Mouse (Mus musculus) limb, embryonic 10.5 days (tissue): ENCODE results near the gene Tyw5. TPM values are rescaled to one million over a fixed set of nuclear protein-coding genes. Genes with fewer than 3 reads are reported as not detected.

Experiments
- DNase-seq: peaks from one replicate; pipeline ENCODE4 v3.0.0-alpha.2; 2017; ENCODE audit warnings: low spot score
- H3K27ac ChIP-seq: fragments of 300-500 bp; sonication (generic); 2 replicates; pipeline ENCODE4 v1.5.1; 2016; ENCODE audit warnings: mild to moderate bottlenecking
- H3K27me3 ChIP-seq: fragments of 300-500 bp; sonication (generic); 2 replicates; pipeline ENCODE4 v1.6.1; 2016; ENCODE audit warnings: low read depth, mild to moderate bottlenecking; ENCODE audit not compliant: poor library complexity, severe bottlenecking
- H3K36me3 ChIP-seq: fragments of 300-500 bp; sonication (generic); 2 replicates; pipeline ENCODE4 v1.6.1; 2016; ENCODE audit warnings: mild to moderate bottlenecking, moderate library complexity
- H3K4me1 ChIP-seq: fragments of 300-500 bp; sonication (generic); 2 replicates; pipeline ENCODE4 v1.6.1; 2016
- H3K4me3 ChIP-seq: fragments of 300-500 bp; sonication (generic); 2 replicates; pipeline ENCODE4 v1.5.1; 2016; ENCODE audit warnings: mild to moderate bottlenecking, moderate library complexity
- H3K9me3 ChIP-seq: fragments of 300-500 bp; sonication (generic); replicated peaks from 2 replicates; pipeline ENCODE4 v1.6.1; 2016; ENCODE audit warnings: mild to moderate bottlenecking
- WGBS: fragments of 180-500 bp; shearing (Covaris S2); methylation state at CpG from one replicate; pipeline ENCODE4 v1.1.7; 2016; 5-methylcytosine and 5-hydroxymethylcytosine counted together
- polyA plus RNA-seq: library from polyadenylated mRNA; unstranded; fragments of >200 nt; fragmentation: Nextera tagmentation; extraction: Ambion mirVana; gene quantifications from 2 replicates; pipeline ENCODE4 v1.2.1, GENCODE M21; 2016

Gene Tyw5
- 32.3 and 35.9 TPM in 2 replicates for polyA plus RNA-seq

DNA sequence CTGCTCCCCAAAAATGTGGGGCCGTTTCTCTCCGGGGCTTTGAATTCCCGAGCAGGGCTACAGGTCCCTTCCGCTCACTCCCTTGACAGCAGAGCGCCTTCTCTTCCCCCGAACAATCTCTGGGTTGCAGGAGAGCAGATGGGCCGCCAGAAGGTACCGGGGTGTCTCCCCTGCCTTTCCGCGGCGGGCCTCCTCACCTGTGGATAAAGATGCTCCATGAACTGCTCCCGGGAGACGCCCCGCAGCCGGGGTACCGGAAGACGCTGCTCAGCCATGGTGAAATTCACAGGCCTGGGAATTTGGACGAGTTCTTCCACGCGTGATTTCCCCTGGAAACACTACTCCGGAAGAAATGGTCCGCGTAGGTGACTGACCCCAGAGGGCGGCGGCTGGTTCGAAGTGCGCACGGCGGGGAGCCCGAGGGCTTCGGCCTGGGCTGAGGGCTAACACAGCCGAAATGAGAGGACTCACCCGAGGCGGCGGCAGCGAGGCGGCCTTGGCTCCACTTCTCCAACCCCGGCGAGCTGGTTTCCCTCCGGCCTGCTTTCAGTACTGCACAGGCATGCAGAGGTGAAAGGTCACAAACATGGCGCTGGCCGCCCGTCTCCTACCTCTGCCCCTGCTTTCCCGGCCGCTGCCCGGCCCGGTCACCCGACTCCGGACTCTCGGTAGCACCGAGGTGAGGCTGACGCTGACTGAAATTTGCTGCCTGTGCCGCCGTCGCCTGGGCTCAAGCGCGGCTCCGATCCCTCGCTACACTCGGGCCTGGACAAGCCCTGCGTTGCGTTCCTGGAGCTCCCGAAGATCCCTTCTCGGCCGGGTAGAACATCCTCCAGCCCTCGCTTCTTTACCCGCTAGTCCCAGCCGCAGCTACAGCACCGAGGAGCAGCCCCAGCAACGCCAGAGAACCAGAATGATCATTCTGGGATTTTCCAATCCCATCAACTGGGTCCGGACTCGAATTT is at the start of gene Tyw5, which contains the start of gene Maip1:
Gene Tyw5, minus strand, starts transcription at position 915 of the 965 bp plus-strand sequence.
Gene Maip1, plus strand, starts transcription at position 142 of the 965 bp plus-strand sequence.
- Histone ChIP-seq H3K4me3 (peak within 1 kb of the TSS; percentile 92), H3K9me3 (no peaks in the 10 kb centered on the region), H3K27me3 (no peaks in the 10 kb centered on the region), H3K27ac (peak within 1 kb of the TSS; percentile 98), H3K4me1 (peaks cover 23% of the 10 kb centered on the region), H3K36me3 (peaks cover 27% of the 10 kb centered on the region)
- under 1% methylated on average over 72 of the region's 72 CpGs for WGBS
- peak; percentile 85 for DNase-seq

DNA sequence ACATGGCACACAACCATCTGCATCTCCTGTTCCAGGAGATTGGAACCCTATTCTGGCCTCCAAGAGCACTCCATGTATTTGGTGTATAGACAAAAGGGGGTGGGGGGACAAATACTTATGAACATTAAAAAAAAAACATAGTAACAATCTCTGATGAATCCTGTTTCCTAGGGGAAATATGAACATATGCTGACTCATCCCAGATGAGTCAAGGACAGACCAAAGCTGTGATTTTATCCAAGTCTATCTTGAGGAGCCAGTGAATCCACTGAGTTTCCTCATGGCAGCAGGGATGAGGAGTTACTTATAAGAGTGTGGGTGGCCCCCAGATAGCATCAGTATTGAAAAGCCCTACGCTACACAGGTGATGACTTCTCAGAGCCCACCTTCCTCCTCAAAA is 43.3 kb upstream of the Tyw5 start:
- H3K27ac ChIP-seq = no peak overlapping the region
- WGBS = 84% methylated on average over 1 of the region's 1 CpGs
- no peak overlapping the region for H3K4me3 ChIP-seq
- H3K9me3 ChIP-seq = no peaks in the 10 kb centered on the region
- H3K27me3 ChIP-seq = no peaks in the 10 kb centered on the region
- peaks cover 6% of the 10 kb centered on the region; the same call in 1 of the 2 replicates for H3K4me1 ChIP-seq
- H3K36me3 ChIP-seq = no peaks in the 10 kb centered on the region
- no peak for DNase-seq

DNA sequence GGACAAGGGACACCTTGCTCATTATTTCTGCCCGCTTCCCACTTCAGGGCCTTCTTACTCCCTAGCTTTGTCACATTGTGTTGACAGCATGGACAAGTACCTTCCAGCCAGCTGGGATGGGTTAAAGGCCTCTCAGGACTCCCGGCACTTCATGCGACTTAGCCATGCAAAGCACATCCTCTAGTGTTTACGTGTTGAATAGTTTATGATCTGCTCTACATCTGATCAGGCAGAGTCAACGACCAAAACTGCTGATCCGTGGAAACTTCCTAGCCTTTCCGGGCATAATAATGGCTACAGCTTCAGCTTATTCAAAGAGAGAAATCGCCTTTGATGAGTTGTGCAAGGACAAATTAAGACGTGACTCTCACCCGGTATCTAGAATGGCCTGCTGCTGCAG is 38.8 kb upstream of the Tyw5 start:
- Histone ChIP-seq H3K9me3 (no peaks in the 10 kb centered on the region), H3K4me1 (peaks cover 13% of the 10 kb centered on the region), H3K27ac (no peak overlapping the region), H3K4me3 (no peak overlapping the region), H3K27me3 (no peaks in the 10 kb centered on the region), H3K36me3 (no peaks in the 10 kb centered on the region)
- WGBS = 86% methylated on average over 10 of the region's 10 CpGs
- no peak for DNase-seq

DNA sequence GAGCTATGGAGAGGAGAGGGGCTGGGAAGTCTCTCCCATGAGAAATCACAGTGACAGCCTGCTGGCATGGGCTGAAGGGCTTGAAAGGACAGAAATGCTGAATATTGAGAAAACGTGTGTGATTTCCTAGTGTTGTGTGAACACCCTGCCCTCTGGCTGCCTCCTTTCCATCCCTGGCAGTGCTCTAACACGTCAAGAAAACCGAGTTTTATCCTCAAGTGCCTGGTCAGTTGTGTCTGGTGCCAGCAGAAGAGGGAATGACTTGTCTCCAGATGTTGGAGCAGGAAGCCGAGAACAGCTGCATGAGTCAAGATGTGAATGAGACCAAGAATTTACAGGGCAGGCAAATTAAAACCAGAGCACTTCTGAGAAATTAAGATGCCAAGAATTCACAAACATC is 33.9 kb upstream of the Tyw5 start:
- peak; percentile 40 for DNase-seq
- Histone ChIP-seq H3K27ac (peak overlapping the region; percentile 54; the same call in 1 of the 2 replicates), H3K9me3 (no peaks in the 10 kb centered on the region), H3K27me3 (no peaks in the 10 kb centered on the region), H3K4me1 (peaks cover 29% of the 10 kb centered on the region), H3K4me3 (no peak overlapping the region), H3K36me3 (no peaks in the 10 kb centered on the region)
- 37% methylated on average over 4 of the region's 4 CpGs for WGBS

DNA sequence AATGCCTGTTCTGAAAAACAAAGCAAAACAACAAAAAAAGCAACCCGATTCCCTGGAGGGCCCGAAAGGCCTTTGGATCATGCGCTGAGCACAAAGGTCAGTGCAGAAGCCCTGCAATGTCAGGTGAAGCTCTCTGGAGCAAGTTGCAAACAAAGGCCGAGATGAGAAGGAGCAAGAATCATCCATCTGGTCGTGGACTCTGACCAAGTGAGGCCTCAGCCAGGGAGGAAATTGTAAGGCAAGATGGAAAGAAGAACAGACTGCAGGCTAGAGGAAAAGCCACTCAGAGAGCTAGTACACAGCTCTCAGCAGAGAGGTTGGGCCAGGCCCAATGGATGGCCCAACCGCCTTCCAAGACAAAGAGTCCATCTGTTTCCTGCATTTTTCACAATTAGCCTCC is 32.1 kb upstream of the Tyw5 start:
- Histone ChIP-seq H3K27ac (peak overlapping the region; percentile 44; the same call in 1 of the 2 replicates), H3K4me1 (peaks cover 29% of the 10 kb centered on the region), H3K4me3 (no peak overlapping the region), H3K9me3 (no peaks in the 10 kb centered on the region), H3K36me3 (no peaks in the 10 kb centered on the region), H3K27me3 (no peaks in the 10 kb centered on the region)
- DNase-seq = no peak
- WGBS = 84% methylated on average over 6 of the region's 6 CpGs

DNA sequence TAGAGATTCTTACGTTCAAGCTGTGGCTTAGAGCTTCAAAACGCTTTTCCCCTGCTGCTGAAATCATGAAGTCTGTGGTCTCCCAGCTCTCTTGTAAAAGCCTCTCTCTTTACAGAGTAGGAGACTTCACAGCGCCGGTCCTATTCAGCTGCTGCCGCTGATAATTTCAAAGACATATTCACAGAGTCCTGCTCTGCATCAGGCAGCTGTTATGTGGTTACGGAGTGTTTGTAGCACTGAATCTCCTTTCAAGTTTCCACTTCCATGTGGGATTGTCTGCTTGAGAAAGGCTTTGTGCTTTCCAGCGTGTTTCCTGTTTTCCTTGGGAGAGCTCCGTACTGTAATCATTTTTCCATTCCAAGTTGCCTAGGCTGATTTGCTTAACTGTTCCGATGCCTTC is 30.1 kb upstream of the Tyw5 start:
- DNase-seq = no peak
- H3K9me3 ChIP-seq = no peaks in the 10 kb centered on the region
- 0 out of 2 replicates have a peak overlapping the region, but pooled peaks have one; percentile 8 for H3K4me3 ChIP-seq
- peaks cover 29% of the 10 kb centered on the region for H3K4me1 ChIP-seq
- H3K36me3 ChIP-seq = no peaks in the 10 kb centered on the region
- 62% methylated on average over 9 of the region's 9 CpGs for WGBS
- peak overlapping the region; percentile 58; the same call in 1 of the 2 replicates for H3K27ac ChIP-seq
- no peaks in the 10 kb centered on the region for H3K27me3 ChIP-seq

DNA sequence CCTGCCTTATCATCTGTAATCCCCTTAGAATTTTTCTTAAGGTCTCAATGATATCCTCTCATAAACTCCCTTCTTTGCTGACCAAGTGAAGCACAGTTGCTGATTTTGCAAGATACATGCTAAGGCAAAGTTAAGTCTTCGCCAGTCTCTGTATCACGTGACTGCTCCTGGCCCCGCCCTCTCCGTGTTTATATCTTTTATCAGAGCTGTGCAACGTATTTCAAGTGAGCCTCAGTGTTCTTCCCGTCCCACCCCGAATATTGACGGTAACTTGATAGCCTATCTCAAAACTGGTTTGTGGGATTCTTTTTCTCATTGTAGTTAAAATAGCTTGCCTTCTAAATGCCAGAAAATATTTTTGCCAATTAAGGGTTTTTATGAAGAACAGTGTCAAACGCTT is 29.5 kb upstream of the Tyw5 start:
- no peaks in the 10 kb centered on the region for H3K9me3 ChIP-seq
- 79% methylated on average over 9 of the region's 9 CpGs for WGBS
- no peak for DNase-seq
- H3K27ac ChIP-seq = no peak overlapping the region; the same call in 1 of the 2 replicates
- no peaks in the 10 kb centered on the region for H3K27me3 ChIP-seq
- no peak overlapping the region for H3K4me3 ChIP-seq
- peaks cover 29% of the 10 kb centered on the region for H3K4me1 ChIP-seq
- no peaks in the 10 kb centered on the region for H3K36me3 ChIP-seq

DNA sequence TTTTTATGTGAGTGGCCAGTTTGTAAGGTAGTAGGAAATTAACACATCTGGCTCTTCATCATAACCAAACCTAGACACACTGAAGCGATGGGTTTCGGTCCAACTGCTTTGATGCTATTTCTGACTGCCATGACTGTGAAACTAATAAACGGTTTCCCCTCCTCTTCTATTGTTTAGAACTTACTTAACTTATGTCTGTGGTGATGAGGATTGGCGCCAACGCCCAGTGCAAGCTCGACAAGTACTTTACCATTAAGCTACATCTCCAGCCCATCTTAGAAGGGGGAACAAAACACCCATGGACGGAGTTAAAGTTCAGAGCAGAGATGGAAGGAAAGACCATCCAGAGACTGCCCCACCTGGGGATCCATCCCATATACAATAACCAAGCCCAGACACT is 26.2 kb upstream of the Tyw5 start:
- Histone ChIP-seq H3K27me3 (no peaks in the 10 kb centered on the region), H3K4me1 (peaks cover 33% of the 10 kb centered on the region), H3K27ac (no peak overlapping the region), H3K4me3 (no peak overlapping the region), H3K9me3 (no peaks in the 10 kb centered on the region), H3K36me3 (no peaks in the 10 kb centered on the region)
- no peak for DNase-seq
- 94% methylated on average over 7 of the region's 7 CpGs for WGBS

DNA sequence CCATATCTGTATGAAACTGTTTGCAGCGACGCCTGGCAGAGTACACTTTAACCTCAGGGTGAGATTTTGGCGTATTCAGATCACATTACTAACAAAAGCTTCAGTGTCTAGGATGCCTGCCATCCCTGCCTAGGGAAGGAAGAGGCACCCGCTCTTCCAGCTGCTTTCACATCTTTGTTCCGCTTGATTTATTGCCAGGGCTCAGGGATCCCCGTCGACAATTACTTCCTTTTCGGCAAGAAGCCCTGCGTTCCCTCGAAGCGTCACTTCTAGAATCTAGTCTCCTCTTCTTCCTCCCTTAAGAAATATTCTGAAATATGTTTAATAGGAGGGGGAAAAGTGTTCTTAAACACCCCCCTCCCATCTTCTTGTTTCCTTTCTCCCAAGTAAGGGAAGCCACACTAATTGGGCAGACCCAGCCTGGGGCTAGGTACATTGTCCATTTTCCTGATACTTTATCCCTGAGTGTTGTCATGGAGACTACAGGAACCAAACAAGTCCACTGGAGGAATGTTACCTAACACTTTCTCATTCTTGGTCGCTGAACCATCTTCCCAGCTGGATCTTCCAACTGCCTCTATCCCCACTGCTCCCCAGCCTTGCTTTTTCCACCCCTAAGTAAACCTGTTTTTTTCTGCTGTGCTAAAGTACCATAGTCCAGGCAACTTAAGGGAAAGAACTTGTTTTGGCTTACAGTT is 23.0 kb upstream of the Tyw5 start:
- DNase-seq = no peak
- peak overlapping the region; percentile 42 for H3K27ac ChIP-seq
- peak overlapping the region; percentile 30 for H3K4me3 ChIP-seq
- H3K9me3 ChIP-seq = no peaks in the 10 kb centered on the region
- 13% methylated on average over 12 of the region's 12 CpGs for WGBS
- no peaks in the 10 kb centered on the region for H3K27me3 ChIP-seq
- peaks cover 18% of the 10 kb centered on the region for H3K4me1 ChIP-seq
- H3K36me3 ChIP-seq = no peaks in the 10 kb centered on the region

DNA sequence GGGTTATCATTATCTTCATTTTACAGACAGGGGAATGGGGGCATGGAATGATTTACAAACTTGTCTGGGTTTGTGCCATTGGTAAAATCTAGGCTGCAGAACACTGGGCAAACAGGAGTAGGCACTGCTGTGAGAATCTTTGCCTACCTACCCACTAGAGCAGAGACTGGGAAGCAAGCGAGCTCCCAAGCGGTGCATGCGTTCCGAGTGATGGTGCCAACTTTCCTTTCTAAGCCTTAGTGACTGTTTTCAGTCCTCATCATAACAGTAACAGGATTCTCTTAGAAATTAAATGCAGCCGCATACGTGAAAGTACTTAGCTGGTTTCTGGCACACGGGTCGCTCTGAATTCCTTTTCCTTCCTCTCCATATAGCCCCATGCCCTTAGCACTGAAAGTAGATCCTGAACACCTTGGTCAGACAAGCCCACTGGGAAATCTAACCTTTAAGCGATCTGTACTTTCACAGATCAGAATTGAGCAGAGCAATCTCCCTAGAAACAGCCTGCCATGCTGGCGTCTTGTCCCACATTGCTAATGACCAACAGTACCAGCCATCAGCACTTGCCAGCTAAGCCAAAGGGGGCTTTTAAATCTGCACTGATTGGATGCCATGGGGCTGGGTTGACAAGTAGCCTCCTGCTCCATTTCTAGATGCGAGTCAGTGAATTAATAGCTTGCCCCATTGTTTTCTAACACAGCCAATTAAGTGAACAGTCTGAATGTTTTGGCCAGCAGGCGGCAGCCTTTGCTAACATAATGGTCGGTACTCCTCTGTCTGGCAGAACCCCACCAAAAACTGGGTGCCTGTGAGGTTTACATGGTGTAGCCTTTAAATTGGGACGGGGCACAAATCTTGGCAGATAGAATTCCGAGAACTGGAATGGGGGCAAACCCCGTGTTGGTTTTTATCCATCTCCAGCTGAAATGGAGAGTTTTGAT is 21.7 kb upstream of the Tyw5 start:
- Histone ChIP-seq H3K36me3 (no peaks in the 10 kb centered on the region), H3K27ac (peak overlapping the region; percentile 43; the same call in 1 of the 2 replicates), H3K27me3 (no peaks in the 10 kb centered on the region), H3K4me1 (peaks cover 18% of the 10 kb centered on the region), H3K4me3 (no peak overlapping the region; the same call in 1 of the 2 replicates), H3K9me3 (no peaks in the 10 kb centered on the region)
- peak; percentile 91 for DNase-seq
- 59% methylated on average over 16 of the region's 16 CpGs for WGBS

DNA sequence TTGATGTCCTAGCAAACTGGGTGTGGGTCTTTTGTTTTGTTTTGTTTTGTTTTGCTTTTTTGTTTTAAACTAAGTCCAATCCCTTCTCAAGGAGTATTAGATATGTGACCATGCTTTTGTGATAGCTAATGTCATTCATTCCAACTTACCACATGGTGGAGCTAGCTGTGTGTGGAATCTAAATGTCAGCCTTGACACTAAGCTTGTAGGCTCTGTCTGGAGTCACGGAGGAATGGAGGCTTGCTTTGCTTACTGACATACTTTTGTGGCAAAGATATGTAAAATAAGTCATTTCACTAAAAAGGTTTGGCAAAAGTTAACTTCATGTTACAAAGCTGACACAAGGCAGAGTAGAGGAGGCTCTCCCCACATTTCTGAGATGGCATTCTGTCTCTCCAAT is 16.8 kb upstream of the Tyw5 start:
- Histone ChIP-seq H3K4me1 (peaks cover 2% of the 10 kb centered on the region), H3K36me3 (no peaks in the 10 kb centered on the region), H3K9me3 (no peaks in the 10 kb centered on the region), H3K4me3 (no peak overlapping the region), H3K27me3 (no peaks in the 10 kb centered on the region), H3K27ac (no peak overlapping the region)
- no peak for DNase-seq
- 30% methylated on average over 1 of the region's 1 CpGs for WGBS

DNA sequence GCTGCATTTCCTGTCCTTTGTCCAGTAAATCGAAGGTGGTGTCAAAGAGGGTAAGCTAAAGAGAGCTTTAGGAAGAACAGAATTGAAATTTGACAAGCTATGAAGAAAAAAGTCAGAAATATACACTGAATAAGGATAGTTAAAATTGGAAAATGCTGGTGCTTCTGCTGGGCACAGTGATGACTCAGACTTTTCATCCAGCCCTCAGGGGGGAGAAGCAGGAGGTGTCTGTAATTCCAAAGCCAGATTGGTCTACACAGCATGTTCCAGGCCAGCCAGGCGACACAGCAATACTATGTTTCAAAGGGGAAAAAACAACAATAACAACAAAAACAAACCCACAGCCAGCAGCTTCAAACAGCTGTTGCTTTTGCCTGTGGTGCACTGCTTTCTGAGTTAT is 6.5 kb upstream of the Tyw5 start:
- 93% methylated on average over 2 of the region's 2 CpGs for WGBS
- Histone ChIP-seq H3K36me3 (peaks cover 78% of the 10 kb centered on the region), H3K9me3 (no peaks in the 10 kb centered on the region), H3K27ac (no peak overlapping the region), H3K4me3 (no peak overlapping the region), H3K4me1 (peaks cover 7% of the 10 kb centered on the region), H3K27me3 (no peaks in the 10 kb centered on the region)
- DNase-seq = no peak
